Mouse (Mus musculus) heart, embryonic 12.5 days (tissue): Measurements from ENCODE around the gene Adad2. TPM values are rescaled to one million over a fixed set of nuclear protein-coding genes. Genes with fewer than 3 reads are reported as not detected.

Source experiments
- ATAC-seq: fragments of 200-750 bp; cut with Nextera tagmentation; 2 replicates; pipeline ENCODE4 v1.8.0; 2017; ENCODE audit warnings: moderate TSS enrichment, moderate library complexity; ENCODE audit not compliant: insufficient number of reproducible peaks, low FRiP score
- H3K27ac ChIP-seq: fragments of 300-500 bp; sonication (generic); 2 replicates; pipeline ENCODE4 v1.5.1; 2016; ENCODE audit warnings: mild to moderate bottlenecking, moderate library complexity; ENCODE audit not compliant: poor library complexity, severe bottlenecking
- H3K27me3 ChIP-seq: fragments of 300-500 bp; sonication (generic); replicated peaks from 2 replicates; pipeline ENCODE4 v1.6.1; 2016; ENCODE audit warnings: mild to moderate bottlenecking, moderate library complexity
- H3K36me3 ChIP-seq: fragments of 300-500 bp; sonication (generic); 2 replicates; pipeline ENCODE4 v1.6.1; 2016; ENCODE audit warnings: mild to moderate bottlenecking, moderate library complexity
- H3K4me1 ChIP-seq: fragments of 300-500 bp; sonication (generic); replicated peaks from 2 replicates; pipeline ENCODE4 v1.6.1; 2016; ENCODE audit warnings: mild to moderate bottlenecking
- H3K4me2 ChIP-seq: fragments of 300-500 bp; sonication (generic); 2 replicates; pipeline ENCODE4 v1.6.1; 2016; ENCODE audit warnings: mild to moderate bottlenecking, moderate library complexity
- H3K4me3 ChIP-seq: fragments of 300-500 bp; sonication (generic); 2 replicates; pipeline ENCODE4 v1.5.1; 2016; ENCODE audit warnings: mild to moderate bottlenecking
- H3K9ac ChIP-seq: fragments of 300-500 bp; sonication (generic); 2 replicates; pipeline ENCODE4 v1.6.1; 2016; ENCODE audit warnings: mild to moderate bottlenecking, moderate library complexity
- H3K9me3 ChIP-seq: fragments of 300-500 bp; sonication (generic); replicated peaks from 2 replicates; pipeline ENCODE4 v1.6.1; 2016; ENCODE audit warnings: mild to moderate bottlenecking, moderate library complexity
- WGBS: fragments of 180-500 bp; shearing (Covaris S2); methylation state at CpG from one replicate; pipeline ENCODE4 v1.1.7; 2016; 5-methylcytosine and 5-hydroxymethylcytosine counted together
- polyA plus RNA-seq: library from polyadenylated mRNA; unstranded; fragments of >200 nt; fragmentation: Nextera tagmentation; extraction: Ambion mirVana; gene quantifications from 2 replicates; pipeline ENCODE4 v1.2.1, GENCODE M21; 2016

Gene Adad2
- 0.09 TPM in 1 of 2 replicates, not detected in the other for polyA plus RNA-seq

- H3K9me3 ChIP-seq, result peaks cover 12% of the 10 kb centered on the region
- no peak for ATAC-seq
- H3K4me1 ChIP-seq, result no peaks in the 10 kb centered on the region
- no peaks in the 10 kb centered on the region for H3K36me3 ChIP-seq
- no peak within 1 kb of the TSS for H3K27ac ChIP-seq
- peaks cover 35% of the 10 kb centered on the region for H3K27me3 ChIP-seq
- H3K4me3 ChIP-seq, result no peak within 1 kb of the TSS
- no peak within 1 kb of the TSS for H3K9ac ChIP-seq
- no peak within 1 kb of the TSS for H3K4me2 ChIP-seq
- WGBS, result 70% methylated on average over 26 of the region's 26 CpGs
Observed at GRCm38 (mm10) chr8:119612471-119612870, at the start of gene Adad2. Gene Adad2 (plus strand): TSS chr8:119612747.

- WGBS, result 90% methylated on average over 14 of the region's 14 CpGs
- peaks cover 58% of the 10 kb centered on the region for H3K36me3 ChIP-seq
- H3K4me2 ChIP-seq, result no peak overlapping the region
- H3K27ac ChIP-seq, result no peak overlapping the region
- H3K4me1 ChIP-seq, result no peaks in the 10 kb centered on the region
- no peaks in the 10 kb centered on the region for H3K27me3 ChIP-seq
- ATAC-seq, result no peak
- no peak overlapping the region for H3K4me3 ChIP-seq
- no peak overlapping the region for H3K9ac ChIP-seq
- H3K9me3 ChIP-seq, result no peaks in the 10 kb centered on the region
Observed at GRCm38 (mm10) chr8:119563849-119564251, 48.7 kb upstream of the Adad2 start.

- WGBS, result 61% methylated on average over 11 of the region's 11 CpGs
- Histone ChIP-seq H3K4me1 (peaks cover 2% of the 10 kb centered on the region; the same call in 1 of the 2 replicates), H3K27me3 (no peaks in the 10 kb centered on the region), H3K27ac (no peak overlapping the region), H3K4me2 (no peak overlapping the region), H3K9me3 (no peaks in the 10 kb centered on the region), H3K9ac (no peak overlapping the region), H3K4me3 (no peak overlapping the region), H3K36me3 (peaks cover 54% of the 10 kb centered on the region)
- no peak for ATAC-seq
Observed at GRCm38 (mm10) chr8:119566367-119566766, 46.2 kb upstream of the Adad2 start.

- no peak overlapping the region for H3K9ac ChIP-seq
- 86% methylated on average over 9 of the region's 9 CpGs for WGBS
- no peak overlapping the region for H3K4me2 ChIP-seq
- ATAC-seq, result no peak
- H3K27ac ChIP-seq, result no peak overlapping the region
- no peaks in the 10 kb centered on the region; the same call in 1 of the 2 replicates for H3K27me3 ChIP-seq
- no peak overlapping the region for H3K4me3 ChIP-seq
- H3K36me3 ChIP-seq, result peaks cover 38% of the 10 kb centered on the region
- H3K4me1 ChIP-seq, result peaks cover 2% of the 10 kb centered on the region; the same call in 1 of the 2 replicates
- H3K9me3 ChIP-seq, result no peaks in the 10 kb centered on the region
Observed at GRCm38 (mm10) chr8:119568251-119568650, 44.3 kb upstream of the Adad2 start.

GRCm38 (mm10) chr8:119568951-119569350 lies 43.6 kb upstream of the Adad2 start:
- ATAC-seq, result no peak
- Histone ChIP-seq H3K36me3 (peaks cover 32% of the 10 kb centered on the region), H3K4me3 (no peak overlapping the region), H3K4me1 (peaks cover 6% of the 10 kb centered on the region), H3K27me3 (no peaks in the 10 kb centered on the region; the same call in 1 of the 2 replicates), H3K9me3 (no peaks in the 10 kb centered on the region), H3K27ac (no peak overlapping the region), H3K9ac (no peak overlapping the region), H3K4me2 (no peak overlapping the region)
- WGBS, result 64% methylated on average over 7 of the region's 7 CpGs

- H3K9ac ChIP-seq, result peak overlapping the region; percentile 32; the same call in 1 of the 2 replicates
- H3K36me3 ChIP-seq, result peaks cover 24% of the 10 kb centered on the region
- H3K9me3 ChIP-seq, result no peaks in the 10 kb centered on the region
- H3K27ac ChIP-seq, result no peak overlapping the region
- H3K4me2 ChIP-seq, result no peak overlapping the region
- H3K4me1 ChIP-seq, result peaks cover 9% of the 10 kb centered on the region
- no peaks in the 10 kb centered on the region; the same call in 1 of the 2 replicates for H3K27me3 ChIP-seq
- 43% methylated on average over 4 of the region's 4 CpGs for WGBS
- ATAC-seq, result no peak
- H3K4me3 ChIP-seq, result no peak overlapping the region
Observed at GRCm38 (mm10) chr8:119569881-119570280, 42.7 kb upstream of the Adad2 start.

- Histone ChIP-seq H3K27me3 (peaks cover 4% of the 10 kb centered on the region), H3K9me3 (no peaks in the 10 kb centered on the region), H3K4me1 (peaks cover 9% of the 10 kb centered on the region), H3K4me2 (no peak overlapping the region), H3K4me3 (no peak overlapping the region), H3K27ac (no peak overlapping the region), H3K36me3 (peaks cover 11% of the 10 kb centered on the region), H3K9ac (no peak overlapping the region)
- WGBS, result 83% methylated on average over 6 of the region's 6 CpGs
- ATAC-seq, result no peak
Observed at GRCm38 (mm10) chr8:119571135-119571534, 41.4 kb upstream of the Adad2 start.

- peaks cover 15% of the 10 kb centered on the region for H3K27me3 ChIP-seq
- WGBS, result 83% methylated on average over 4 of the region's 4 CpGs
- no peak for ATAC-seq
Observed at GRCm38 (mm10) chr8:119572411-119572810, 40.1 kb upstream of the Adad2 start.

GRCm38 (mm10) chr8:119574437-119575365 lies 37.8 kb upstream of the Adad2 start, which contains the start of the genes Hsdl1 and Dnaaf1:
Gene Hsdl1 (minus strand): TSS chr8:119575183.
Gene Dnaaf1 (plus strand): TSS chr8:119575235.
- Histone ChIP-seq H3K4me2 (peak within 1 kb of the TSS; percentile 98), H3K9me3 (no peaks in the 10 kb centered on the region), H3K36me3 (no peaks in the 10 kb centered on the region), H3K4me1 (peaks cover 21% of the 10 kb centered on the region), H3K27ac (peak within 1 kb of the TSS; percentile 37), H3K27me3 (peaks cover 21% of the 10 kb centered on the region), H3K9ac (peak within 1 kb of the TSS; percentile 82), H3K4me3 (peak within 1 kb of the TSS; percentile 82)
- WGBS, result under 1% methylated on average over 97 of the region's 97 CpGs
- peak; percentile 94 for ATAC-seq

More at GRCm38 (mm10) chr8:119572411-119572810, 40.1 kb upstream of the Adad2 start:
- peaks cover 4% of the 10 kb centered on the region; the same call in 1 of the 2 replicates for H3K36me3 ChIP-seq
- no peak overlapping the region for H3K9ac ChIP-seq
- H3K4me1 ChIP-seq, result peaks cover 9% of the 10 kb centered on the region
- no peak overlapping the region for H3K4me2 ChIP-seq
- H3K27ac ChIP-seq, result no peak overlapping the region
- H3K4me3 ChIP-seq, result no peak overlapping the region
- H3K9me3 ChIP-seq, result no peaks in the 10 kb centered on the region

GRCm38 (mm10) chr8:119575366-119575726 lies 37.2 kb upstream of the Adad2 start:
- H3K27me3 ChIP-seq, result peaks cover 21% of the 10 kb centered on the region
- WGBS, result 3% methylated on average over 16 of the region's 16 CpGs

GRCm38 (mm10) chr8:119579096-119579495 lies 33.5 kb upstream of the Adad2 start:
- Histone ChIP-seq H3K4me2 (no peak overlapping the region), H3K9ac (no peak overlapping the region), H3K4me3 (no peak overlapping the region), H3K9me3 (no peaks in the 10 kb centered on the region), H3K4me1 (peaks cover 40% of the 10 kb centered on the region), H3K27ac (no peak overlapping the region), H3K36me3 (no peaks in the 10 kb centered on the region), H3K27me3 (peaks cover 21% of the 10 kb centered on the region)
- ATAC-seq, result no peak
- 46% methylated on average over 13 of the region's 13 CpGs for WGBS

More at GRCm38 (mm10) chr8:119575366-119575726, 37.2 kb upstream of the Adad2 start:
- no peaks in the 10 kb centered on the region for H3K36me3 ChIP-seq
- peak overlapping the region; percentile 82 for H3K4me3 ChIP-seq
- peak overlapping the region; percentile 82; the same call in 1 of the 2 replicates for H3K9ac ChIP-seq
- ATAC-seq, result no peak
- H3K4me2 ChIP-seq, result peak overlapping the region; percentile 98
- no peak overlapping the region for H3K27ac ChIP-seq
- H3K9me3 ChIP-seq, result no peaks in the 10 kb centered on the region
- peaks cover 25% of the 10 kb centered on the region for H3K4me1 ChIP-seq
